Mouse (Mus musculus) 3T3-L1 (cell line): ENCODE measurements around the gene F930015N05Rik.

Experiments
- DNase-seq: peaks from one replicate; pipeline ENCODE4 v3.0.0-alpha.2; 2015; ENCODE audit warnings: low read depth, low spot score

Gene F930015N05Rik

DNA sequence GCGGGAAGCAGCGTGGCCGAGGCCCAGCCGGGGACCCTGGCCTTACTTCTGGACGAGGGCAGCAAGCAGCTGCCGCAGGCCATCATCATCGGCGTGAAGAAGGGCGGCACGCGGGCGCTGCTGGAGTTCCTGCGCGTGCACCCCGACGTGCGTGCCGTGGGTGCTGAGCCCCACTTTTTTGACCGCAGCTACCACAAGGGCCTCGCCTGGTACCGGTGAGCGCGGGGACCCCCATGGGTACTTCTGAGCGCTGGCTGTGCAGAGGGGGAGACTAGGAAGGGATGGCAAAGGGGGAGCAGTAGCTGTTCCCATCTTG, at the start of gene F930015N05Rik:
Gene F930015N05Rik (minus strand): TSS at position 242 of the 316 bp plus-strand sequence.
- no peak for DNase-seq

DNA sequence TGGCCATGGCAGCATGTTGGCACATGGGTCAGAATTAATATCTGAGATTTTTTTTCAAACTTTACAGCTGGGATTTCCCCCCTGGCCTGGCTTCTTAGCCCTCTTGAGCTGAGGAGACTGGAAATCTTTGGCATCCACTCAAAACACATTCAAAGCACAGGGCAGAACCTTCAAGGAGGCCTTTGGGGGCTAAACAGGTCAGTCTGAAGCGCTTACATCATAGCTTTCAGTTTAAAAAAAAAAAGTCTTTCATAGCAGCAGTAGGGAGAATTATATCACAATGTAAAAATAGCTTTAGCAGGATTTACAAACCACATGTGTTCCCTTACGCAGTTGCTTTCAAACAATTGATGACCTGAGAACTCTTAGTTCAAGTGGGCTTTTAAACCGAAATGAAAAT, 45.0 kb upstream of the F930015N05Rik start:
- DNase-seq = no peak

DNA sequence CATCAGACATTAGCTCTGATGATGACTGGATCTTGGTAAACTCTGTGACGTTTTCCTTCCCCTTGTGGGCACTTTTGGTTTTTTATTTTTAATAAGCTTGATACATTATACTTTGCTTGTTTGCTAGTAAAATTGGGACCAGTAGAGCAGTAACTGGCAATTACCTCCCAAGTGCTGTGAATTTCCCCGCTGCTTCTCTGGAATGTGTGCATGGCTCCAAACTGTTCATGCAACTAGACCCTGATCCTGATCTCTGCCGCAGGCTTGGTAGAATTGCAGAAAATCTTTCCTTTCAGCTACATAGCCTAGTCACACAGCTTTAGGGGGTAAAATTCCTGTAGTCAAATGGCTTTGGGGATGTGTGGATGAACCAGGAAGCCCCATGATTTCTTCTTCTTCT, 37.2 kb upstream of the F930015N05Rik start:
- no peak for DNase-seq

DNA sequence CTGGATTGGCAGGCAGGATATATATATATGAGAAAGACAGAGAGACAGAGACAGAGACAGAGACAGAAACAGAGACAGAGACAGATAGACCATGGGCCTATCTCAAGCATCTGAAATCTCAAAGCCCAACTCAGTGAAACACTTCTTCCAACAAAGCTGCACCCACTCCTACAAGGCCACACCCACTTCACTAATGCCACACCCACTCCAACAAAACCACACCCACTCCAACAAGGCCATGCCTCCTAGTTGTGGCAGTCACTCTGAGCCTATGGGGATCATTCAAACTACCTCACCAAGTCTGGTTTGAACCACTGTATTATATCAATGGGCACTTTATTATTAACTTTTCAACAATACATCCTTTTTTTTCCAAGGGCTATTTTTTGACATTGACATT, 34.2 kb upstream of the F930015N05Rik start:
- no peak for DNase-seq

DNA sequence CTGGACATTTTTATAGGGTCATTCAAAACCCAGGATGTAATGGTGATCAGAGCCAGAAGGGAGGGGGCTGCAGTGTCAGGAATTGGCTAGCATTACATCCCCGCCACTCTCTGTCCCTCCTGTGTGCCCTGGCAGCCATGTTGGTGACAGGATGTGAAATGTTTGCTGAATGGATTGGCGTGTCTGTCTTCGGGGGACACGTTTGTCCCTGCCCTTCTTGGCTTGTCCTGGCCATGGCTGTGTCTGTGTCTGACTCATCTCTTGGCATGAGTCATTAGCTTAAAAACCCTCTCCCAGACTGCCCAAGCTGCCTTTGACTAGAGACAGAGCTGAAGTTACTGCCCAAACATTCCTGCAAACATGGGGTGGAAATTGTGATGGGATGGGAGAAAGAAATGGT, 32.3 kb upstream of the F930015N05Rik start:
- peak; percentile 61 for DNase-seq

DNA sequence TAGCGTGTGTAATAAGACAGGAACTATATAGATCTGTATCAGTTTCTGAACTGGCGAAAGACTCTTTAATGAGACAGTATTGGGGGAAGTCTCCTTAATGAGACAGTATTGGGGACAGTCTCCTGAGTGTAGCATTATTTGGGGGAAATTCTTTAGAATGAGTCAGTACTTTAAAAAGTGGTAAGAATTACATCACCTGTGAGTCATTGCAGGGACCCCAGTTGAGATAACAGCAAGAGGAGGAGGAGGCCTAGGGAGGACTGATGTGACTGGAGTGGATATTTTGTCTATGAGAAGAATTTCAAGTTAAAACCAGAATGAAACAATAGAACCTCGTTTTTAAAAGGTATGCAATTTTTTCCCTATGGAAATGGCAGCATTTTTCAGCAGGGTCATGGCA, 25.3 kb upstream of the F930015N05Rik start:
- DNase-seq = no peak

DNA sequence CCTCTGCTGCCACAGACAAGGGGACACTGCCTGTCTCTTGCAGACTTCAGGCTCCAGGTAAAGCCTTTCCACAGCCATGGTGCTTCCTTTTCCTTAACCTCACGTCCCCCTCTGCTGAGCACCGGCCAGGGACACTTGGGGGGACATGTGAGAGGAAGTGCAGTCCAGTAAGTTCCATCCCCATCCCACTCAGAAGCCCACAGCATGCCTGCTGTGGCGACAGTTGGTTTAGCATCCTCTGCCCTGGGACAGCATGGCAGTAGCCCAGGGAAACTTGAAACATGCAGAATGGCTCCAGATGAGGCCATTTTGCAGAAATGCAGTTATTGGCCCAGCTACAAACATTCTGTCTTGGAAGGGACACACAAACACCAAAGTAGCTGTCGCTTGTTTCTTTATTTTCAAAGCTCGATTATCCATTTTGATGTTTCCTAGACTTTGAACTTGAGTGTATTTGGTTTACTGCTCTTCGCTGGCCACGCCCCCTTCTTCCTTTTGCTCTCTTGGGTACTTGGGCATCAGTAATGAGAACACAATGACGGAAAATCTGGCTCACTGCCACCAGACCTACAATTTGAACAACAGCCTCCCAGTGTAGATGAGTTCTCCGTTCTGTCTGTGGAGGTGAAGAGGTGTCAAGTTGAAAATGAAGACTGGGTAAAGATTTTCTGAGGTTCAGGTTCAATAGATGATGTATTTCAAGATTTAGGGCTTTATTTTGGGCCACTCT, 12.3 kb upstream of the F930015N05Rik start:
- DNase-seq = no peak

DNA sequence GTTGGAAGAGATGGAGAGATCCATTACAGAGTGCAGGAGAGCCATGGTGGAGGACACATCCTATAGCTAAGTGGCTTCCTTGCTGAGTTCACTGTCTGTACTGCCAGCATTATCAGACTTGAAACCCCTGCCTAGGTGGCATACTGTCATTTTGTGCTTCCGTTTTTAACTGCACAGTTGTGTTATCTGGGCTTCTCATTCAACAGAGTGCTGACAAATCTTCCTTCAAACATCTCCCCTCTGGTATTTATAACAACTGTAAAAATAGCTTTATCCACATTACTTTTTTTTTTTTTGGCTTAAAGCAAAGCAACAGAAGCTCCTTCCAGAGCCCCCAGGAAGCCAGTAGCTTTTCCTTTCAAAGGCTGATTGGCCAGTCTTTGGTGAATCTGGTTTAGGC, 8.8 kb upstream of the F930015N05Rik start:
- no peak for DNase-seq

DNA sequence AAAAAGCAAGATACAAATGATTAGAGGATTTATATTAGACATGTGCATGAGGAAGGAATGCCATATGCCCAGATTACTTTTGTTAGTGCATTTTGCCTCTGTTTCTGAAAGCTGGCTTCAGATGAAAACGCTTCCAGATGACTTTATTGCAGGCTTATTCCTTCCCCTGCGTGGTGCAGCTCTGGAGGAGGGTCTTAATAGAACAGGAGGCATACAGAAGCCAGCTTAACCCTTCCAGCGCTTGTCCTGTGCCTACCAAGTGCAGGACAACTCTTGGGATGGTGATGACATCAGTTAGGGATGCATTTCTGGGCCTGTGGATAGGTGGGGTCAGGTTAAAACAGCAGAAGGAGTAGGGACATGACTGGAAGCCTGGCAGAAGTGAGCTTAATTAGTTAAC, 6.2 kb upstream of the F930015N05Rik start:
- DNase-seq = no peak

DNA sequence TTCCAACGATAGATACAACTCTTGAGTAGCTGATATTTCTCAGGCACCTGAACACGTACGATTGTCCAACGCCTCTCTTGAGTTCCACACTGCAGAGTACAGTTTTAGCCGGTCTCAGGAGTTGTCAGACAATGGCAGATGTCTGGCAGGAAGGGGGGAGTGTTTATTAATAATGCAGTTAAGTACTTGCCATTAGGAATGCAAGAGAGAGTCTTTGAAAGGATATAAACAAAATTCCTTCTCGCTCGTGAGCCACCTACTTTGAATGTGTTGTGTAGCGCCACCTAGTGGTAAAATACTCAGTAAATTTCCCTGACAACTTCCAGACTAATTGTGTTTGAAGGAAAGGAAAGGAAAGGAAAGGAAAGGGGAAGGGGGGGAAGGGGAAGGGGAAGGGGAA, 5.7 kb upstream of the F930015N05Rik start:
- DNase-seq = peak; percentile 73

DNA sequence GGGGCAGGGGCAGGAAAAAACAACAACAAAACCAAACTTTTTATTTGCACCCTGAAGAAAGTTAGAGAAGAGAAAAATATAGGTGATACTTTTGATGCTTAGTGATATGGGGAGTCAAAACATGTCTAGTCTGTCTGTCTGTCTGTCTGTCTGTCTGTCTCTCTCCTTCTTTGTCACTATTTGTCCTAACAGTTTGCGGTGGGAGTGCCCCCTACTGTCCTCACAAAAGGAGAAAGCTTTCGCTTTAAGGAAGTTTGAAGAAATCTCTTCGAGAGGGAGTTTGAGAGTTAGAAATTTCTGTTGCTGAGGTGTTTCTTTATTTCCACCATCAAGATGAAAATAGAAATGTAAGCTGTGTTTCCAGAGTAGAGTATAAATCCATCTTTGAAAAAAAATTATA, 2.5 kb upstream of the F930015N05Rik start:
- DNase-seq = peak; percentile 13

DNA sequence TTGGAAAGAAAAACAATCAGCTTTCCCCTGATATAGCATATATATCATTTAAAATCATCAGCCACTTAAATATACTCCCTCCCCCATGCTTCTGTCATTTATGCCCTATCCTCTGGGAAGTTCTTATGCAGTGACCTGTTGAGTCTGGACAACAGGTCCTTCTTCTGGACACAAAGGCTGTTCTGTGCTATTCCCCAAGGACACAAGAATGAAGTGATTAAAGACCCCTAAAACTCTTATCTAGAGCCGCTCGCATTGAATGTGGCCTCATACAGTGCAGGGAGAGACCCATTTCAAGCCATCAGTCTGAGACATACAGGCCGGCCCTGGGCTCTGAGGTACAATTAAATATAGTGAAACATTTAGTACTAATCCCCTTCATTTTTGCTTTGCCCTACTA, 1.3 kb upstream of the F930015N05Rik start:
- DNase-seq = no peak

DNA sequence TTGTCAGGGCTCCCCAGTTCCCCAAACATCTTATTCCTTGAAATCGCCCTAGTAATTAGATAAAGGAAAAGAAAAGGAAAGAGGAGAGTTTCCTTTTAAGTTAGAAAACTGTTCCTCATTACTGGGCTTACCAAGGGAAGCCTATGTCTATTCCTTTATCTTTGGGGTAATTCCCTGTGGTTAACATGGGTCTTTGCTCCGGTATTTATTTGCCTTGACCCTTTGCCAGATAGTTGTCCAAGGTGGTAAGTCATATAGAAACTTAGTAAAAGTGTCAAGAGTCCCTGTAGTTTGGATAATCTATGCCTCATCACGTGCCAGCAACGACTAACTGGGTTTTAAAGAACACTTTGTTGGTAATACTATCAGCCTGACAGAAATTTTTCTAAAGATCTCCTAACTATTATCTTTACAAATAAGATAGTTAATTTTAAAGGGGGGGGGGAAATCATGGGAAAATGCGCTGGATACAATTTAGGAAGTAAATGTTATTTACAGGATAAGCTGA, 392 bp upstream of the F930015N05Rik start:
- no peak for DNase-seq

DNA sequence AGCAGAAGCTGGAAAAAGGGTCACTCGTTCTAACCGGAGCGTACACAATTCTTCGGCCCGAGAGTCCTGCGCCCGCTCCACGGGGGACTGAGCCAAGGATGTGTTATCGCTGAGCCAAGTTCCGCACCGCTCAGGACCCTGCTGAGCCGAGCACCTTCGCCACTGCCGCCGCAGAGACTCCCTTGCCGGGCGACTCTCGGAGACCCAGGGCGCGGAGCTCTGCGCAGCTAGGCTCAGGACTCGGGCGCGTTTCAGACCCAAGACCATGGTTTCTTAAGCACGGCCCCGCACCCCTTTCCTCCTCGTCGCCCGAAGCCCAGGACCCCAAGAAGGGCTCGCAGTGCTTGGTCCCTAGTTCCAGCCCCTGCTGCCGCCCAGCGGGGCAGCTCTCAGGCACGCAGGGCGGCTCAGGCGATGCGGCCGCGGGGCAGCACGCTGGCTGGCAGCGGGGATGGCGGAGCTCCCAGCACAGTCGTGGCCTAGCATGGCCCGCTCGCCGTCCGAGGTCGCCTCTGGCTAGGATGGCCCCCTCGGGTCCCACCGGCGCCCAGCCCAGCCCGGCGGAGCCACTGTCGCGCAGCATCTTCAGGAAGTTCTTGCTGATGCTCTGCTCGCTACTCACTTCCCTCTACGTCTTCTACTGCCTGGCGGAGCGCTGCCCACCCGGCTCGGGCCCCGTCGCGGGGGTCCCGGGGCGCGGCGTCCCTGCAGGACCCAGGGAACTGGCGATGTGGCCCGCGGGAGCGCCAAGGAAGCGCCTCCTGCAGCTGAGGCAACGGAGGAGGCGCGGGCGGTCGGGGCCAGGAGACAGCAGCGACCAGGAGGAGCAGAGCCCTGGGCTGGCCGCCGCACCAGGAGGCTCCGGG, 674 bp downstream of the F930015N05Rik start:
- no peak for DNase-seq

DNA sequence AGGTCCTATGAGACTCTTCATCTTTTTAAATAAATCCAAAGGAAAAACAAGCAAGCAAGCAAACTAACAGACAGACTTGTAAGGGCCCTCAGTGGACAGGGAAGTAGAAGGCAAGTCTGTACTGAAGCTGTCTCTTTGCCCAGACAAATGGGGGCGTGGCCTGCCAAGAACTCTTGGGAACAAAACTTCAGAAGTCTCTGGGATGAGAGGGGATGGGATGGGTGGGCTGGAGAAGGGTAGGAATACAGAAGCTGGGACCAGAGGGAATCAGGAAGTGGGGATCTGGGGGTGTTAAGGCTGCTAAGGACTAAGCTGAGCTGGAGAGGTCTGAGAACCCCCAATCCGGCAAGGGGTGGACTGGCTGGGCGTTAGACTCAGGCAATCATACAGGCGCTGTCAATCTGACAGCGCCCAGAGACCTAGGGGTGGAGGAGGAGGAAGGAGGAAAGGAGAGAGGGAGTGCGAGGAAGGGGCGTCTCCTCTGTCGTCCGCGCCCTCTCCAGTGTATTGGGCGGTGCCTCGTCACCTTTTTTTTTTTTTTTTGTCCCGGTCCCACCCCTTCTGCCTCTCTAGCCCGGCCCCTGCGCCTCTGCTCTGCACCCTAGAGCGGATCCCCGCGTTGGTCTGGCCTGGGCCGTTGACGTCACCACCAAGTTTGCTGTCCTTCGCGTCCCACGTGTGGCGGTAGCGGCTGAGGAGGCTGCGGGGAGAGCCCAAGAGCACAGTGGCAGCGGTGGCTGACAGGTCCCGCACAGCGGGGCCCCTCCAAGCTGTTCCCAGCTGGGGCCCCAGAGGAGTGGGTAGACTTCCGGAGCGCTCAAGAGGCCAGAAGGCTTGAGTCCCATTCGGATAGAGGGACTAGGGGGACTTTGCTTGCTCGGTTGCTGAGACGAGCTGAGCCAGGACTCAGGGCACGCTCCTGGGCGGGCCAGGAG, 1.6 kb downstream of the F930015N05Rik start, which contains the start of gene Hs3st3a1:
Gene Hs3st3a1 (plus strand): TSS at position 722 of the 935 bp plus-strand sequence.
- DNase-seq = peak; percentile 16

DNA sequence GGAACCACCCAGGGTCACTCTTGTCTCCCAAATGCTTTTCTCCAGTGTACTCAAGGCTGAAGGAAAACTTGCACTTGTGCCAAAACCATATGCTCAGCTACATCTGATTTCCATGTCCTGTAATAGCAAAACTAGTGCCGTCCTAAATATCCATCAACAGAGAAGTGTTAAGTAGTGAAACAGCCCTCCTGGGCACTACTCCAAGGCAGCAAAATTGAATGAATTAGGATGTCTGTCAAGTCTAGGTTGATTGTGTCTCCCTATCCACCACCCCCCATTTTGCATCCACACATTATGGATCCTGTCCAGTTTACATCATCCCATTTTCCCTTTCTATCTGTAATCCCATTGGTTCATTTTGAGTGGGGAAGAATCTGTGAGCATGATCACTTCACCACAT, 17.5 kb downstream of the F930015N05Rik start:
- DNase-seq = no peak

DNA sequence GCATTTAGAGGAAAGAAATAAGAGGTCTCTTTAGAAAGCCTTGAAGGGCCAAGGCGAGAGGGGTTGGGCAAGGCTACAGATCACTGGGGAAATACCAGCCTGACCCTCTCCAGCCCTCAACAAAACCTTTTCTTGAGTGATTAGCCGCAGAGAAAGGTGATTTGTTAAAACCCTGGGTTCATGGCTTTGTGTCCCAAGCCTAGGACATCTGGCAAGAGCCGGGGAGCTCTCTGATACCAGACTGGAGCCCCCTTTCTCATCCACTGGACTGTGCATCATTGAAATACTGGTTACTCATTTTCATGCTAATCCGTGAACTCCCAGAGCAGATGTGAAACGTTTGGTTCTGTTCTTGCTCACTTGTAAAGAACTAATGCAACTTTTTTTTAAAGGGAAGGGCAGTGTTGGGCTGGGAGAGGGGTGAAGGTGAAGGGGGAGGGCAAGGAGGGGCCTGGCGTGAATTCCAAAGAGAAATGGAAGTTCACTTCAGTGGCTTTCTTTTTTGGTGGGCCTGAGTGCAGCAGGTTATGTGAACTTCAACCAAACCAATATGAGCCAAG, 35.8 kb downstream of the F930015N05Rik start:
- DNase-seq = no peak

DNA sequence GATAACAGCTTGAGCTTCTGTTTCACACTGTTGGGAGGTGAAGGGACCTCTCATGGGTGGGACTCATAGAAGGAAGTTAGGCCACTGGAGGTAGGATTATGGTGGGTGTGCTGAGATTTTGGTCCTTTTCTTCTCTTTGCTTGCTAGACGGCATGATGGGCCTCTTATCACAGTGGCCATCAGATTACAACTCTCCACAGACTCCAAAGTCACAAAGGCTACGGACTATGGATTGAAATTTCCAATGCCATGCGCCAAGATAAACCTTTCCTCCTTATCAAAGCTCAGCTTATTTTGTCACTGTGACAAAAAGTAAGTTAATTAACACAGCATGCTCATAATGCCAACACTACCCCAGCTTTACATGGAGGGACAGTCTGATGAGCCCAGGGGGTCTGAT, 38.8 kb downstream of the F930015N05Rik start:
- DNase-seq = no peak

DNA sequence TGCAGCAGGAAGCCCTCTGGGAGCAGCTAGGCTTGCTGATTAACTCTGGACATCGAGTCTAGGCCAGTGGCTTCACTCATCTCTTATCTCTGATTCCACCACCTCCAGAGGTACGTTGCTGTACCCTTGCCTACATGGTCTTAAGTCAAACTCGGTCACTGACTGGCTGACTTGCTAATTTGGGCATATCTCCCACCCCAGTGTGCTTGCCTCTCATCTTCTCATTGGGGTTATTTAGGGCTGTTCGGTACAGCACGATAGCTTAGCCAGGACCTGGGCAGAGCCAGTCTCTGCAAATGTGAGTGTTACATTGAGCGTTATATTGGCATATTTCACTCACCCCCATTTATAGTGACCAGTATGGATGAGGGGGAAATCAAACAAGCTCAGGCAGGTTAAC, 39.5 kb downstream of the F930015N05Rik start:
- DNase-seq = no peak

DNA sequence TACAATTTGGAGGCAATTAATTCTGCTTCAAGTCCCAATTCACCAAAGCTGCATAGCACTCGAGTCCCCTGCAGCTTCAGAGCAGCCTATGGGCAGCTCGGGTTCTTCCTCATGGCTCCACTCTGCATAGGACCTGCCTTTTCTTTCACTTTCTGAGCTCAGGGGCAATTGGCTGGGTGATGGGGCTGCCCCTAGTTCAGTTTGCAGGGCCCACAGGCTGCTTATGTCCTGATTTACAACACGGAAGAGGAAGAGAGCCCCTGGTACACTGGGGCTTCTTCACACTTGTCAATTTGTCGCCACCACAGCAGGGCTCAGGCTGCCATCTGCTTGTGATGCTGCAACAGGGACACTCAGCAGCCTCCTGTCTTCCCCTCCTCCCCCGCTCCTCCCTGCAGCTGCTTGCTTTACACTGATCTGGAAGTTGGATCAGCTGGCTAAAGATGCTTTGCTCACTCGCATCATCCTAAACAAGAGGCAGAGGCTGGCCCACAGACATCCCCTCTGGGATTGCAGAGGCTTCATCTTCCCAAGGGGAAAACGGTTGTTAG, 40.0 kb downstream of the F930015N05Rik start:
- no peak for DNase-seq

DNA sequence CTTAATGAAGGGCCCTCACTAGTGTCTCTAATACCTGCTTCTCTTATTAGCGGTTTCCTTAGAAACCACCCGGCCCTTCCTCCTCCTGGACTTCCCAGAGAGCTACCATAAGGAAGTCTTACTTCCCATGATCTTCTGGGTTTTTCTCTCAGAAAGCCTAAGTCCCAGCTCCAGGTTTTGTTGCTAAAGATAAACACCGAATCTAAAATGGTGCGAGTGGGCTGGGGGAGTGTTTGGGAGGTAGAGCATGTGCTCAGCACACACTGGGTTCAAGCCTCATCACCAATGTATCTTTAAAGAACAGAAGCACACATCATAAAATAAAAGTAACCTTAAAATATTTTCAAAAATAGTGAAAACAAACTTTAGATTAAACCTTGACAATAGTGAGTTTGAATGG, 50.1 kb downstream of the F930015N05Rik start:
- no peak for DNase-seq
